Mouse (Mus musculus) inflammation-experienced regulatory T-cells, adult 6 months (primary cell): Measurements from ENCODE around the gene Arhgap31. TPM values are rescaled to one million over a fixed set of nuclear protein-coding genes. Genes with fewer than 3 reads are reported as not detected.
A peak's percentile ranks its signal among the peaks of the same experiment; 100 is the strongest.

Experiments
- ATAC-seq: one replicate; pipeline ENCODE4 v1.8.0; 2017
- polyA plus RNA-seq, 3 experiments: library from polyadenylated mRNA; unstranded; fragments of 100-300 nt; shearing (Covaris generic); gene quantifications; one replicate each; pipeline ENCODE4 v1.2.1; 2017

The Arhgap31 gene
- polyA plus RNA-seq, 3 experiments from 2014 or later: 16.4 to 26.3 (median 23.6) TPM

- no peak for ATAC-seq
These were observed 64.2 kb downstream of the Arhgap31 start for GRCm38 (mm10) chr16:38648783-38649430.

DNA sequence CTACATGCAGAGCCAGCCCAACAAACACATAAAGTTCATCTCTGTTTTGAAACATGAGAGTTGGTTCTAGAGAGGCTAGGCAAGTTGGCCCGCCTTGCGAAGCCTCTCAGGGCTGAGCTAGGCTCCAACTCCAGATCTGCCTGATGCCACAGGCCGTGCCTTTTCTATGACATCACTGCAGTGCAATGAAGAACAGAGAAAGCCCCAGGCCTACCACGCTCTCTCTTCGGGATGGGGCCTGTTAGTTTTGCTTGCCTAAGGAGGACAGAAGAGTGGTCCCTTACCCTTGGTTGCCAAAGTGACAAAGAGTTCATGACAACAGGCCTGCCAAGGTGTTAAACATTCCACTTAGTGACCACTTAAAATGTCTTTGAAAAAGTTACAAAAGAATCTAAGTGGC is 64.9 kb downstream of the Arhgap31 start:
- no peak for ATAC-seq

DNA sequence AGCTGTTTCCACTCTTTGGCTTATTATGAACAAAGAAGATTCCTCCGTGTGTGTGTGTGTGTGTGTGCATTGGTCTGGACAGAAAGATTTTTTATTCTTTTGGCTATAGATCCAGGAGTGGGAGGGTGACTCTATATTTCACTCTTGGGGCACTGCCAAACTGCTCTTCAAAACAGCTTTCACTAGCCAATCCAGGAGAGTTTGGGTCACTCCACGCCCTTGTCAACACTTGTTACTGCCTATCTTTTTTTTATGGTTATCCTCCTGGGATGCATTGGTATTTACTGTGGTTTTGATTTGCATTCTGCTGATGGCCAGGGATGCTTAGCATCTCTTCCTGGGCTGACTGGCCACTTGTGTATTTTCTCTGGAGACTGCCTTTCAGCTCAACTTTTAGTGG is 68.6 kb downstream of the Arhgap31 start:
- ATAC-seq: no peak

- no peak for ATAC-seq
These were observed 76.0 kb downstream of the Arhgap31 start for GRCm38 (mm10) chr16:38637085-38637484.

- peak; percentile 24 for ATAC-seq
These were observed 76.4 kb downstream of the Arhgap31 start for GRCm38 (mm10) chr16:38636682-38637081.

GRCm38 (mm10) chr16:38635833-38636390 is 77.2 kb downstream of the Arhgap31 start:
- ATAC-seq: peak; percentile 53

GRCm38 (mm10) chr16:38632147-38632546 is 80.9 kb downstream of the Arhgap31 start:
- peak; percentile 78 for ATAC-seq

GRCm38 (mm10) chr16:38625811-38626369 is 87.2 kb downstream of the Arhgap31 start:
- ATAC-seq: no peak

GRCm38 (mm10) chr16:38625411-38625810 is 87.7 kb downstream of the Arhgap31 start:
- no peak for ATAC-seq

DNA sequence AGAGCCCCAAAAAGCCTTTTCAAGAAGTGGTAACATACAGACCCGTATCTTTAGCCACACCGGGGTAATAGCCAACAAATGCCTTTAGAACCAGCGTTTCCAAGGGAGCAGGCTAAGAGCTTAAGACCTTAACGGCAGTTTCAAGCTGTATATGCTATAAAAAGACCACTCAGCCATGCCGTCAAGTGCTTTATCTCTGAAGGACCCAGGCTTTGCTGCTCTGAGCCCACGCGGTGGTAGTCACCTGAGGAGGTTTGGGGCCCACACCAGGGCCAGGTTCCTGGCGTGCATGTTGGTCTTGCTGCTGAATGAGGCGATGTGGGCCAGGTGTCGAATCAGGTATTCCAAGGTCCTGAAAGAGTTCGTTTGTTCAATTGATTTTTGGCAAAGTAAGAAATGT is 88.8 kb downstream of the Arhgap31 start:
- ATAC-seq: no peak

DNA sequence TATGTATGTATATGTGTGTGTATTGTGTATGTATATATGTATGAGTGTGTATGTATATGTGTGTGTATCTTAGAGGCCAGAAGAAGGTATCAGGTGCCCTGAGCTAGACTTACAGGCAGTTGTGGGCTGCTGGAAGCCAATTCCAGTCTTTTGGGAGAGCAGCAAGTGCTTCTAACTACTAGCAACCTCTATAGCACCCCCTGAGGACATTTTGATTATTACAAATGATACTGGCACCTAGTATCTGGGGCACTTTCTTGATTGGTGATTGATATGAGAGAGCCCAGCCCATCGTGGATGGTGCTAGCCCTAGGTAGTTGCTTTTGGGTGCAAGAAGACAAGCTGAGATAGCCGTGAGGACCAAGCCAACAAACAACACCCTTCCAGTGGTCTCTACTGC is 90.8 kb downstream of the Arhgap31 start:
- ATAC-seq: no peak

DNA sequence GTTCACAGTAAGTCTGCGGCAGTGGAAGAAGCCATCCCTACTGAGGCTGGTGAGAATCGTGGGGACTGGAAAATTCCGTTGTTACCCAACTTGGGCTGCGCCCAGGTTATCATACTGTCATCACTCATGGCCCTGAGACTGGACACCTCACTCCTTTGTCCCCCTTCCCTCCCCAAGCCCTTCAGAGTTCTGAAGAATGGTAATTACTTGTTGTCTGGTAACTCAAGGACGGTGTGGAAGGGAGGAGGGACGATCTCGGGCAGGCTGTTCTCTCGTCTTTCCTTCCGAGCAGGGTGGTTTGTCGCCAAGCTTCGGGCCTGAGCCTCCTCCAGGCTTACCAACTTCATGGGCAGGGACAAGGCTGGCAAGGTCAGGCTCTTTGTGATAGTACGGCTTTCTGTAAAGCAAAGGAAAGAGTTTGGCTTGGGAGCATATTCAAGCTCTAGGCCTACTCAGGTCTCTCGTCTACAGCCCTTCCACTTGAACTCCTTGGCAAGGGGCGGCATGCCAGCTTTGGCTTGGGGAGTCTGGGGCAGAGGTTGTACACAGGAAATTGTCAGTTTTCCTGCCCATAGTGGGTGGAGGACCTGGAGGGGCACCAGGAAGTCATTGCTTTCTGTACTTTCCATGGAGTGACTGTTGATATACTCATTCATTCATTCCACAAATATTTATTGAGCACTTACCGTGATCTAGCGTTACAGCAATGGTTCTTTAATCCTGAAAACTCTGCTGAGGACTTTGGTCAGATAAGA is 92.2 kb downstream of the Arhgap31 start:
- no peak for ATAC-seq

- peak; percentile 89 for ATAC-seq
These were observed 94.0 kb downstream of the Arhgap31 start for GRCm38 (mm10) chr16:38619054-38619453.

- no peak for ATAC-seq
These were observed 95.1 kb downstream of the Arhgap31 start for GRCm38 (mm10) chr16:38617977-38618376.

DNA sequence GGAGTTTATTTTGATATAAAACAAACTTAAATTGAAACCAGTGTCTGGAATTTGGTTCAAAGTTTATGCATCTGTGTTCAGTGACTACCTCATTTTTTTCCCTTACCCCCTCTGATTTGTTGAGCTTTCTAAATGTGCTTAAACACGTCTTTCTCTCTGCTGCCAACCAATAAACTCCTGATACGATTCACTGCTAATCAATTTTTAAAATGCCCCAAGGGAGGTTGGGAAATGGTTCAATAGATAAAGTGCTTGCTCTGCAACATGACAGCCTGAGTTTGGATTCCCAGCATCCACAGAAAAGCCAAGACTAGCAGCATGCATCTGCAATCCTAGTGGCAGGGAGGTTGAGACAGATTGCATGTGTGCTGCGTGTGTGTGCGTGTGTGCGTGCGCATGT is 99.4 kb downstream of the Arhgap31 start:
- ATAC-seq: no peak

GRCm38 (mm10) chr16:38612646-38613045 is 100.4 kb downstream of the Arhgap31 start:
- no peak for ATAC-seq

GRCm38 (mm10) chr16:38609092-38609491 is 104.0 kb downstream of the Arhgap31 start:
- no peak for ATAC-seq

DNA sequence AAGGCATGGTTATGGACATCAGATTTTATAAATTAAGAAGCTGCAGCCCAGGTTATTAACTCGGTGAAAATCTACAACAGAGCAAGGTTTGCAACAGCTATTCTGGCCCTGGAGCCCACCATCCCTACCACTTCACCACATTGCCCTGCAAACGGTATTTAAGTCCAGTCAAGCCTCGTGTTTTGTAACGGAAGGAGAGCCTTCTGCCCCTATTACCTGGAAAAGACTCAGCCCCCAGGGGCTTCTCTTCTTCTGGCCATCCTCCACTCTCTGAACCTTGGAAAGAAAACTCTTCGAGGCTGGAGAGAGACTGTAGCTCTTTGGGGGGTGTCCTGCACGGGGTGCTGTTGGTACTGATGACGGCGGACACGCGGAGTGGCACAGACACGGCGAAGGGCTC is 104.4 kb downstream of the Arhgap31 start:
- no peak for ATAC-seq

DNA sequence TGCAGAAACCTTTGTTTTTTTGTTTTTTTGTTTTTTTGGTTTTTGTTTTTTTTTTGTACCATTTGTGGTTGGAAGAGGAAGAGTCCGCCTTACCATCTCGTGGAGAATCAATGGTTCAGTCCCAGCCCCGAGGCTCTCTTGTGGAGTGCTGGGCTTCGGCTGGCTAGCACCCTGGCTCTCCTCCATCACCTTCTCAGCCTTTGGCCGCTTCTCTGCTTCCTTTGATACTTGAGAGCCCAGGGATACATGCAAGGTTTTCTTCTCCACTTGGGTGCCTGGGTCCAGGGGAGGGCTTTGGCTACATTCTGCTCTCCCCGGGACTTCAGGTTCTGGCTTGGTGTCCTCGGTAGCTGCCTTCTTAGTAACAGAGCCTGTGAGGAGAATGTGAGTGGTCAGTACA is 106.6 kb downstream of the Arhgap31 start:
- no peak for ATAC-seq

GRCm38 (mm10) chr16:38602989-38603804 is 109.9 kb downstream of the Arhgap31 start:
- ATAC-seq: no peak

GRCm38 (mm10) chr16:38598986-38599680 is 113.9 kb downstream of the Arhgap31 start:
- ATAC-seq: no peak

GRCm38 (mm10) chr16:38596651-38597050 is 116.4 kb downstream of the Arhgap31 start:
- ATAC-seq: no peak
